Mouse (Mus musculus) activated CD4-positive, CD25-positive, alpha-beta regulatory T cell (primary cell): ENCODE measurements around the gene Atoh8. TPM values are rescaled to one million over a fixed set of nuclear protein-coding genes. Genes with fewer than 3 reads are reported as not detected.

ENCODE experiments used
- polyA plus RNA-seq, 2 experiments: library from polyadenylated mRNA; unstranded; fragments of 100-300 nt; shearing (Covaris generic); gene quantifications; one replicate each; pipeline ENCODE4 v1.2.1; 2017

Atoh8 gene
- polyA plus RNA-seq = not detected

GRCm38 (mm10) chr6:72235098-72235806, at the start of gene Atoh8:
Gene Atoh8 (minus strand): TSS chr6:72235577.

Other genes starting within 250 kb of the Atoh8 start
- gene St3gal5, start 138.0 kb downstream of the Atoh8 start, polyA plus RNA-seq = 1 to 10 TPM; 3.8 to 7.4 TPM
- gene Sftpb, start 69.0 kb upstream of the Atoh8 start, polyA plus RNA-seq = not detected
- 10 to 100 TPM; 40.0 to 40.9 TPM for gene Usp39, start 109.6 kb upstream of the Atoh8 start, polyA plus RNA-seq
- 10 to 100 TPM; 41.5 to 48.8 TPM for gene 0610030E20Rik, start 111.7 kb upstream of the Atoh8 start, polyA plus RNA-seq
- 1 to 10 TPM in 1 of 2 experiments, under 1 TPM in 1; 0.14 to 1.0 TPM for gene Tmem150a, start 119.9 kb upstream of the Atoh8 start, polyA plus RNA-seq
- 100 to 1,000 TPM; 133 to 139 TPM for gene Rnf181, start 131.4 kb upstream of the Atoh8 start, polyA plus RNA-seq
- gene Vamp5, start 144.9 kb upstream of the Atoh8 start, polyA plus RNA-seq = 10 to 100 TPM; 30.4 to 79.8 TPM
- gene Vamp8, start 155.1 kb upstream of the Atoh8 start, polyA plus RNA-seq = 100 to 1,000 TPM; 258 to 387 TPM
- 10 to 100 TPM in 1 of 2 experiments, 1 to 10 TPM in 1; 8.2 to 11.6 TPM for gene Ggcx, start 178.7 kb upstream of the Atoh8 start, polyA plus RNA-seq
- 100 to 1,000 TPM; 232 to 345 TPM for gene Mat2a, start 204.0 kb upstream of the Atoh8 start, polyA plus RNA-seq